Mouse (Mus musculus) kidney, embryonic 14.5 days (tissue): ENCODE measurements around the gene Hoxd12. TPM values are rescaled to one million over a fixed set of nuclear protein-coding genes. Genes with fewer than 3 reads are reported as not detected.

Experiments used
- ATAC-seq: fragments of 200-750 bp; cut with Nextera tagmentation; 2 replicates; pipeline ENCODE4 v1.8.0; 2017; ENCODE audit warnings: moderate number of reproducible peaks, mild to moderate bottlenecking, moderate TSS enrichment, moderate library complexity; ENCODE audit not compliant: low FRiP score, low TSS enrichment
- H3K27ac ChIP-seq: fragments of 300-500 bp; sonication (generic); 2 replicates; pipeline ENCODE4 v1.5.1; 2014; ENCODE audit warnings: low read depth, mild to moderate bottlenecking, low read length, moderate library complexity, mixed read lengths
- H3K27me3 ChIP-seq: fragments of 300-500 bp; sonication (generic); 2 replicates; pipeline ENCODE4 v1.6.1; 2014; ENCODE audit warnings: mild to moderate bottlenecking, low read length; ENCODE audit not compliant: control insufficient read depth, insufficient read depth
- H3K36me3 ChIP-seq: fragments of 300-500 bp; sonication (generic); 2 replicates; pipeline ENCODE4 v1.6.1; 2014; ENCODE audit warnings: low read length, mixed read lengths; ENCODE audit not compliant: control insufficient read depth, insufficient read depth
- H3K4me1 ChIP-seq: fragments of 300-500 bp; sonication (generic); 2 replicates; pipeline ENCODE4 v1.6.1; 2014; ENCODE audit warnings: low read length, mixed read lengths; ENCODE audit not compliant: control insufficient read depth, insufficient read depth
- H3K4me2 ChIP-seq: fragments of 300-500 bp; sonication (generic); replicated peaks from 2 replicates; pipeline ENCODE4 v1.6.1; 2014; ENCODE audit warnings: low read depth, mild to moderate bottlenecking, low read length
- H3K4me3 ChIP-seq: fragments of 300-500 bp; sonication (generic); 2 replicates; pipeline ENCODE4 v1.5.1; 2014; ENCODE audit warnings: mild to moderate bottlenecking, low read length
- H3K9ac ChIP-seq: fragments of 300-500 bp; sonication (generic); 2 replicates; pipeline ENCODE4 v1.6.1; 2014; ENCODE audit warnings: low read depth, mild to moderate bottlenecking, low read length, moderate library complexity
- H3K9me3 ChIP-seq: fragments of 300-500 bp; sonication (generic); 2 replicates; pipeline ENCODE4 v1.6.1; 2016; ENCODE audit warnings: low read length; ENCODE audit not compliant: control insufficient read depth
- WGBS: fragments of 180-500 bp; shearing (Covaris S2); extraction: QIAGEN DNeasy Blood & Tissue Kit; methylation state at CpG from one replicate; pipeline ENCODE4 v1.1.7; 2014; 5-methylcytosine and 5-hydroxymethylcytosine counted together
- polyA plus RNA-seq: library from polyadenylated mRNA; unstranded; fragments of >200 nt; fragmentation: Nextera tagmentation; extraction: Ambion mirVana; gene quantifications from 2 replicates; pipeline ENCODE4 v1.2.1, GENCODE M21; 2014

Hoxd12 gene
- polyA plus RNA-seq, 1 experiment from 2014 or later, result 7.2 TPM

- peak overlapping the region; percentile 89; the same call in 1 of the 2 replicates for H3K27ac ChIP-seq
- ATAC-seq, result peak; percentile 63
- no peaks in the 10 kb centered on the region for H3K27me3 ChIP-seq
Measured at GRCm38 (mm10) chr2:74715504-74716241, 40.9 kb downstream of the Hoxd12 start.

DNA sequence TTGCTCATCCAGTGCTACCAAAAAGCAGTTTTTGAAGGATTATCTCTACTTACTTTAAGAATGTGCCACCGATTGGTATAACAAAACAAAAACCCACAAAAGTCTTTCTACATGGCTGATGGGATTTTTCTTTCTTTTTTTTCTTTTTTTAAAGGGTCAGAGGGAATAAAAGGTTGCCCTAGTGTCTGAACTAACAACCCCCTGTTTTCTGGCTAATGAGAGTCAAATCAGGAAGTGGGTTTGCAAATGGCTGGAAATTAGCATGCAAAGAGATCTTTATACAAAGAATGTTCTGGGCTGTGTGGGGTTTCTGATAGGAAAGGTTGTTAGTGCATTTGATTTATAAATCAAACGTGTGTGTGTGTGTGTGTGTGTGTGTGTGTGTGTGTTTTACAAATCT, 45.6 kb downstream of the Hoxd12 start:
- Histone ChIP-seq H3K9ac (no peak overlapping the region), H3K36me3 (no peaks in the 10 kb centered on the region; the same call in 1 of the 2 replicates), H3K4me1 (peaks cover 74% of the 10 kb centered on the region), H3K4me2 (no peak overlapping the region), H3K27me3 (no peaks in the 10 kb centered on the region), H3K4me3 (no peak overlapping the region), H3K27ac (no peak overlapping the region), H3K9me3 (no peaks in the 10 kb centered on the region)
- WGBS, result 17% methylated on average over 2 of the region's 2 CpGs
- no peak for ATAC-seq

More at GRCm38 (mm10) chr2:74715504-74716241, 40.9 kb downstream of the Hoxd12 start:
- H3K4me3 ChIP-seq, result peak overlapping the region; percentile 66
- peaks cover 39% of the 10 kb centered on the region for H3K4me1 ChIP-seq
- H3K9me3 ChIP-seq, result no peaks in the 10 kb centered on the region
- WGBS, result 2% methylated on average over 26 of the region's 26 CpGs
- H3K36me3 ChIP-seq, result no peaks in the 10 kb centered on the region
- peak overlapping the region; percentile 69 for H3K4me2 ChIP-seq
- H3K9ac ChIP-seq, result peak overlapping the region; percentile 93; the same call in 1 of the 2 replicates

GRCm38 (mm10) chr2:74720955-74721491, 46.2 kb downstream of the Hoxd12 start:
- ATAC-seq, result no peak
- Histone ChIP-seq H3K4me3 (peak overlapping the region; percentile 27; the same call in 1 of the 2 replicates), H3K27ac (peak overlapping the region; percentile 73), H3K27me3 (no peaks in the 10 kb centered on the region), H3K9me3 (no peaks in the 10 kb centered on the region), H3K4me1 (peaks cover 77% of the 10 kb centered on the region), H3K9ac (peak overlapping the region; percentile 42), H3K36me3 (peaks cover 4% of the 10 kb centered on the region; the same call in 1 of the 2 replicates), H3K4me2 (peak overlapping the region; percentile 68)
- 18% methylated on average over 5 of the region's 5 CpGs for WGBS

DNA sequence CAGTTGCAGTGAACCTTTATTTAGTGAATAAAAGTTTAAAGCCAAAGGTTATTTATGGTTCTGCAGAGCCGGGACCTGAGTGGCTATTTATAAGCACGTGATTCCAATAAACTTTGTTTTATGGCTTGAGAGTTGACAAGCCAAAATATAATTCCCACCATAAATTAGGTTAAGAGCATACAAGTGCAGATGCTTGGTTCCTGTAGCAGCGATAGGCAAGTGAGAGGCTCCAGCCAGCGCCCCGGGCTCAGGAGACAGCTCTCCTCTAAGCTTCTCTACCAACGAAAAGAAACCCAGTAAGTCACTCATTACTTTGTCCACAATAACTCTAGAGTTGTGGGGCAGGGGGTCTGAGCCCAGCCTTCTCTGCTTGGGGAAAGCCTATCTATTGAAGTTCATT, 47.1 kb downstream of the Hoxd12 start:
- Histone ChIP-seq H3K9me3 (no peaks in the 10 kb centered on the region), H3K27ac (peak overlapping the region; percentile 73), H3K9ac (peak overlapping the region; percentile 50; the same call in 1 of the 2 replicates), H3K36me3 (peaks cover 6% of the 10 kb centered on the region; the same call in 1 of the 2 replicates), H3K4me3 (peak overlapping the region; percentile 27; the same call in 1 of the 2 replicates), H3K27me3 (no peaks in the 10 kb centered on the region), H3K4me2 (peak overlapping the region; percentile 68), H3K4me1 (peaks cover 77% of the 10 kb centered on the region)
- peak; percentile 40 for ATAC-seq
- WGBS, result 4% methylated on average over 6 of the region's 6 CpGs

DNA sequence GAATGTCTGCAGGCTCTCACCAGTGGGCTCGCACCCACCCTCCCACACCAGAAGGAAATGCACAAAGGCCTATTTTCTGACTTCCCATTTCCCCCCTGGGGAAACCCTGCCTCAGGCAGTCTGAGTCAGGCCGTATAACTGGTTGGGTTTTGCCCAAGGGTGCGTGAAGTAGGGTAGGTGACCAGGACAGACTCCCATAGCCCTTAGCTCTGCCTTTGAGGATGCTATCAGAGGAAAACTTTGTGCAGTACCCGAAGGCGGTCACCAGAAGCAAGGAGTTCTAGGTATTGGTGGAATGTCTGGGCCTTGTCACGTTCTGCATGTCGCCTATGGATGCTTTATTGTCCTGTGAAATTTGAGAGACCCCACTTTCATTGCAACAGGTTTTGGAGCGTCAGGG, 48.1 kb downstream of the Hoxd12 start:
- no peak for ATAC-seq
- H3K4me1 ChIP-seq, result peaks cover 83% of the 10 kb centered on the region
- H3K36me3 ChIP-seq, result peaks cover 9% of the 10 kb centered on the region; the same call in 1 of the 2 replicates
- H3K9ac ChIP-seq, result peak overlapping the region; percentile 50; the same call in 1 of the 2 replicates
- no peaks in the 10 kb centered on the region for H3K9me3 ChIP-seq
- no peaks in the 10 kb centered on the region for H3K27me3 ChIP-seq
- H3K4me2 ChIP-seq, result peak overlapping the region; percentile 68
- peak overlapping the region; percentile 77 for H3K27ac ChIP-seq
- 29% methylated on average over 8 of the region's 8 CpGs for WGBS
- peak overlapping the region; percentile 27 for H3K4me3 ChIP-seq

DNA sequence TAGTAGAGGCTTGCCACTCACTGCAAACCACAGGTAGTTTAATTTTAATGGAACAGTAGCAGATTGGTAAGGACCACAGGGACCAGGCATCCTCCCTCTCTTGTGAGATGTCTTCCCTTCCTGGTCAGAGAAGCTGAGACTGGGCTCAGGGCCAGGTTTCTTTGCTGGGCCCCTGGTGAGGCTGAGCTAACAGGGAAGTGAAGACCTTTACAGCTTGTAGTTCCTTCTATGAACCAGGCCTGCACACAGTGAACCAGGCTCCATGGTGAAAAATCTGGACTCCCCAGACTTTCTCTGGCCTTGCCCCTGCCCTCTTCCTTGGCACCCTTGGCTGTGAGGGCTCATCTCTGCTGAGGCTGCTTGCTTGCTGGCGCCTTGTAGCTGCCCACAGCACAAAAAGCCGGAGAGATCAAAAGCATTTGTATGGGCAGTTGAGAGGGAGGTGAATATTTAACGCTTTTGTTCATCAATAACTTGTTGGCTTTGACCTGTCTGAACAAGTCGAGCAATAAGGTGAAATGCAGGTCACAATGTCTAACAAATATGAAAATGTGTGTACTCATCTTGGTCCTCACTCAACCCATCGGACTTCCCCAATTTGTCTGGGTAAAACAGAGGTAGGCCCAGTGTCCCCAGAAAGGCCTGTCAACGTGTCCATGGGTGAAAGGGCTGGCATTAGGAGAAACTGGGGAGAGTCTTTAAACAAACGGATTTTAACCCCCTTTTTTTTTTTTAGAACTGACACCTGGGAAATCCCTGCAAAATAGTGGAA, 49.6 kb downstream of the Hoxd12 start:
- ATAC-seq, result no peak
- Histone ChIP-seq H3K9ac (peak overlapping the region; percentile 50), H3K4me2 (peak overlapping the region; percentile 68), H3K4me1 (peaks cover 88% of the 10 kb centered on the region), H3K9me3 (no peaks in the 10 kb centered on the region), H3K27me3 (no peaks in the 10 kb centered on the region), H3K36me3 (peaks cover 19% of the 10 kb centered on the region), H3K4me3 (peak overlapping the region; percentile 27), H3K27ac (peak overlapping the region; percentile 80)
- 36% methylated on average over 7 of the region's 7 CpGs for WGBS

GRCm38 (mm10) chr2:74725171-74725570, 50.4 kb downstream of the Hoxd12 start:
- Histone ChIP-seq H3K9me3 (no peaks in the 10 kb centered on the region), H3K27me3 (no peaks in the 10 kb centered on the region), H3K4me2 (peak overlapping the region; percentile 68), H3K4me3 (peak overlapping the region; percentile 27), H3K9ac (peak overlapping the region; percentile 50; the same call in 1 of the 2 replicates), H3K36me3 (peaks cover 20% of the 10 kb centered on the region), H3K27ac (peak overlapping the region; percentile 49), H3K4me1 (peaks cover 81% of the 10 kb centered on the region)
- 35% methylated on average over 17 of the region's 17 CpGs for WGBS
- no peak for ATAC-seq

GRCm38 (mm10) chr2:74726551-74726950, 51.7 kb downstream of the Hoxd12 start, which contains the start of gene Gm28230:
Gene Gm28230, plus strand, starts transcription at chr2:74726728.
- Histone ChIP-seq H3K27ac (peak within 1 kb of the TSS; percentile 85), H3K4me3 (peak within 1 kb of the TSS; percentile 40), H3K4me2 (peak within 1 kb of the TSS; percentile 68), H3K9me3 (no peaks in the 10 kb centered on the region), H3K36me3 (peaks cover 20% of the 10 kb centered on the region), H3K27me3 (no peaks in the 10 kb centered on the region), H3K4me1 (peaks cover 68% of the 10 kb centered on the region), H3K9ac (peak within 1 kb of the TSS; percentile 56)
- no peak for ATAC-seq
- 40% methylated on average over 5 of the region's 5 CpGs for WGBS
